Mouse (Mus musculus): ENCODE data around the gene Gm20219.
"Not testable (repeated sequence)": the region's sequence is repeated elsewhere in the genome, so short reads cannot be mapped to it uniquely, and the experiment has no call there.

DNA sequence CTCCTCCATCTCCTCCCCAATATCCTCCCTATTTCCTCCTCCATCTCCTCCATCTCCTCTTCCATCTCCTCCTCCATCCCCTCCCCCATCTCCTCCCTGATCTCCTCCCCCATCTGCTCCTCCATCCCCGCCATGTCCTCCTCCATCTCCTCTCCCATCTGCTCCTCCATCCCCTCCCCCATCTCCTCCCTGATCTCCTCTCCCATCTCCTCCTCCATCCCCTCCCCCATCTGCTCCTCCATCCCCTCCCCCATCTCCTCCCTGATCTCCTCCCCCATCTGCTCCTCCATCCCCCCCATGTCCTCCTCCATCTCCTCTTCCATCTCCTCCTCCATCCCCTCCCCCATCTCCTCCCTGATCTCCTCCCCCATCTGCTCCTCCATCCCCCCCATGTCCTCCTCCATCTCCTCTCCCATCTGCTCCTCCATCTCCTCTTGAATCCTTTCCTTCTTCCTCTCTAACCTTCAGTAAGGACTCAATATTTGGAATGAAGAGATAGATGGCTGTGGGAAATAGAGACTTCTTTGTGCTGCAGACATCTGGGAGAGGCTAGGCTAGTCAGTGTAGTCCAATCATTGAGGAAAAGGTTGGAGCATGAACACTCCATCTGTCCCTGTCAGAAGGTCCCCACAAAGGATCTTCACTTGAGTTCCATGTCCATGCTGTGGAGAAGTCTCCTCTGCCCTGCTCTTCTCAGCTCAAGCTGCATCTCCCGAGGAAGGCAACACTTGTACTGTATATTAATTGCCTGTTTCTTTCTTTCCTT lies 52.4 kb downstream of the Gm20219 start:
- TF ChIP-seq CTCF, POLR2A (IDR thresholded peaks at IDR 0.05; ENCODE audit: extremely low read depth, insufficient read depth, low read length): not testable (repeated sequence)
